In genomic region chr19:61096776-61097175, GRCm38 (mm10) we compare ENCODE assay signal across 12 mouse cellular contexts.
"Had no signal": no experiment of that assay in that cellular context is flagged by ENCODE, and none has a peak within 500 bp of the region (broad histone marks: within the 10 kb centered on the region; RNA-seq: fewer than 3 reads in every experiment).

No protein-coding gene starts in this region.

- DNase-seq: left cerebral cortex, postnatal 4 days; liver; liver, embryonic 13.5 days; liver, postnatal 0 days; lung, adult 18-20 months; lung, adult 2 months; lung, embryonic 14.5 days; lung, postnatal 10 days; lung, postnatal 14 days; lung, postnatal 36 days; lung, postnatal 4 days; midbrain, embryonic 14.5 days had no signal
